Mouse (Mus musculus): ENCODE measurements around the gene Ticam1. TPM values are rescaled to one million over a fixed set of nuclear protein-coding genes. Genes with fewer than 3 reads are reported as not detected.

The Ticam1 gene
- polyA plus RNA-seq, 1 experiment from 2014 or later = 1.6 TPM

DNA sequence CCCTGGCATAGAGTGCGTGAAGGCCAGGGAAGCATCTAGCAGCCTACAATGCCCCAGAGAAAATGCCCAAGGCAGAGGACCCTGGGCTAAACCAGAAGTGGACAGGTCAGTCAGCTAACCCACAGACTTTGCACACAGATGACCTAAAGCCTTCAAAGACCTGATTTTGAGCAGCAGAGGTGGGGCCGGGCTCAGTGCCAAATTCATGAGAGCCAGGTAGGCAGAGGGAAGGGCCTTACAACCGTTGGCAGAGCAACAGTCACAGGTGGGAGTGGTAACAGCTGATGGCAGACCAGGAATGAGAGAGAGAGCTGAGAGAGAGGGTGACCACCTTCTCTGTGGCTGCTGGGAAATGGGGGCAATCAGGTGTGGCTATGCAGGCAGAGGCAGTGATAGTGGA, 3.9 kb downstream of the Ticam1 start:
- H3K4me1 ChIP-seq (ENCODE audit: control insufficient read depth, insufficient read depth, low read length) = peaks cover 13% of the 10 kb centered on the region; the same call in 1 of the 2 replicates
- no peak overlapping the region for H3K27ac ChIP-seq (replicated peaks; ENCODE audit: low read depth, low read length)
- no peak for ATAC-seq (ENCODE audit: low FRiP score, low TSS enrichment)
- H3K9ac ChIP-seq (replicated peaks; ENCODE audit: low read length) = no peak overlapping the region
- H3K4me3 ChIP-seq (replicated peaks; ENCODE audit: low read depth, low read length) = no peak overlapping the region
- DNase-seq = no peak
- H3K4me2 ChIP-seq (ENCODE audit: low read length) = no peak overlapping the region
- no peaks in the 10 kb centered on the region for H3K27me3 ChIP-seq (ENCODE audit: control insufficient read depth, insufficient read depth, low read length)
- H3K36me3 ChIP-seq (ENCODE audit: control insufficient read depth, insufficient read depth, low read length) = no peaks in the 10 kb centered on the region
- H3K9me3 ChIP-seq (ENCODE audit: control insufficient read depth, low read length) = no peaks in the 10 kb centered on the region
- 82% methylated on average over 3 of the region's 3 CpGs for WGBS

DNA sequence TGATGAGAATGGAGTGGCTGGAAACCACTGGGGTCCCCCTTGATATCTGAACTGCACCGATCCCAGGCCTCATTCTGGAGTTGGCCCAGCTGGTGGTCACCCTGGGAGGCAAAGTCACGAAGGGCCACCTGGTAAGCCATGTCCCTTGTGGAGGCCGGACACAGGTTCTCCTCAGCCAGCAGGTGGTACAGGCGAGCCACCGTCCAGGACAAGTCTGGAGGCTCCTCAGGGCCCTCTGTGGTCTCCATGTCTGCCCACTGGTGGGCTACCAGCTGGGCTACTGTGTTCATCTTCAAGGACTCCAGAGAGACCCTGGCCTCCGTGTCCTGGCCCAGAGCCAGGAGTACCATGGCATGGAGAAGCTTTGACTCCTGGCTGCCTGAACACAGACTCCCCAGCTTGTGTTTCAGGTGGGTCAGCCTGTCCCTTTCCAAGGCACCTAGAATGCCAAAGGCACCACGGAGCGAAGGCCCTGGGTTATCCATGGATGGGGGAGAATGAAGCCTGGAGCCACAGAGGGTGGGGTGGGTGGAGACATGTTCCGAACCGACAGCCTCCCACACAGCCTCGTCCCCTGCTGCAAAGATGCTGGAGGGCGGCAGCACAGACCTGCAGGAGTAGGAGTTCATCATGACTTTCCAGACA, 4.9 kb downstream of the Ticam1 start:
- Histone ChIP-seq H3K36me3 (ENCODE audit: control insufficient read depth, insufficient read depth, low read length) (no peaks in the 10 kb centered on the region), H3K9me3 (ENCODE audit: control insufficient read depth, low read length) (no peaks in the 10 kb centered on the region), H3K4me3 (replicated peaks; ENCODE audit: low read depth, low read length) (no peak overlapping the region), H3K4me1 (ENCODE audit: control insufficient read depth, insufficient read depth, low read length) (peaks cover 8% of the 10 kb centered on the region; the same call in 1 of the 2 replicates), H3K27me3 (ENCODE audit: control insufficient read depth, insufficient read depth, low read length) (no peaks in the 10 kb centered on the region), H3K9ac (replicated peaks; ENCODE audit: low read length) (no peak overlapping the region), H3K27ac (replicated peaks; ENCODE audit: low read depth, low read length) (no peak overlapping the region), H3K4me2 (ENCODE audit: low read length) (no peak overlapping the region)
- no peak for ATAC-seq (ENCODE audit: low FRiP score, low TSS enrichment)
- 88% methylated on average over 12 of the region's 12 CpGs for WGBS
- DNase-seq = no peak

DNA sequence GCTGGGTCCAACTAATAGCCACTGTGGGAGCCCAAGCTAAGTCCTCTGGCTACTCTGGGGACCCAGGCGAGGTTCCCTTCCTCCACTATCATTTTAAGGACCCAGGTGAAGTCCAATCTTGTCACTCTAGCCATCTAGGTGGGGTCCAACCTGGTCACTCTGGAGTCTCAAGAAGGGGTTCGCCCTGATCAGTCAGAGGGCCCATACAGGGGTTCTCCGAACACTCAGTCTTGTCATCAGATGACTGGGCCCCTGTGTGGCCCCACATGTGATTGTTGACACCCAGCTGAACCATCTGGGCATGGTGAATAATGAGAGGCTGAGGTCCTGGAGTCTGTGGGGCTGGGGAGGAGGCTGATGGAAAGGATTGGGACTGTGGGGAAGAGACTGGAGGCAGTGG, 6.8 kb downstream of the Ticam1 start:
- peak; percentile 12; the same call in 1 of the 2 replicates for ATAC-seq (ENCODE audit: low FRiP score, low TSS enrichment)
- Histone ChIP-seq H3K27ac (replicated peaks; ENCODE audit: low read depth, low read length) (peak overlapping the region; percentile 71), H3K9me3 (ENCODE audit: control insufficient read depth, low read length) (no peaks in the 10 kb centered on the region), H3K4me1 (ENCODE audit: control insufficient read depth, insufficient read depth, low read length) (peaks cover 7% of the 10 kb centered on the region; the same call in 1 of the 2 replicates), H3K36me3 (ENCODE audit: control insufficient read depth, insufficient read depth, low read length) (peaks cover 7% of the 10 kb centered on the region), H3K4me3 (replicated peaks; ENCODE audit: low read depth, low read length) (peak overlapping the region; percentile 41), H3K4me2 (ENCODE audit: low read length) (peak overlapping the region; percentile 83), H3K27me3 (ENCODE audit: control insufficient read depth, insufficient read depth, low read length) (no peaks in the 10 kb centered on the region), H3K9ac (replicated peaks; ENCODE audit: low read length) (no peak overlapping the region; the same call in 1 of the 2 replicates)
- 76% methylated on average over 3 of the region's 3 CpGs for WGBS
- DNase-seq = no peak

DNA sequence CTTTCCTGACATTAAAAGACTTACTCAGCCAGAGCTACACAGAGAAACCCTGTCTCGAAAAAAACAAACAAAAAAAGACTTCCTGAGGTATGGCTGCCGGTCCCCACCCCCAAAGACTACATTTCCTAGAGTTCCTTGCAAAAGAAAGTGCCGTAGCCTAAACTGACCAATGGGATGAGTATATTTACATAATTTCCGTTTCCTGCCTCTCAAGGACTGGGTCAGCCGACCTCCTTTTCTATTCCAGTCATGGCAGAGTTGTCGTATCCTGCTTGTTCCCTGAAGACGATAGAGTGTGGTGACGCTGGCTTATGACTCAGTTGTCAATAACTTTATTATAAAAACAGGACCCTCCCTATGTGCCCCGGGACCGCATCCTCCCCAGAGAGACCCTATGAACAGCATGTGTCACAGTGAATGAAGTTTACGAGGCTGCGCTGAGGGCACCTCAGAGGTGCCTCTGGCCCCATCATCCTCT, 7.4 kb downstream of the Ticam1 start:
- H3K27me3 ChIP-seq (ENCODE audit: control insufficient read depth, insufficient read depth, low read length) = no peaks in the 10 kb centered on the region
- peak overlapping the region; percentile 83 for H3K4me2 ChIP-seq (ENCODE audit: low read length)
- H3K36me3 ChIP-seq (ENCODE audit: control insufficient read depth, insufficient read depth, low read length) = peaks cover 7% of the 10 kb centered on the region
- H3K4me3 ChIP-seq (replicated peaks; ENCODE audit: low read depth, low read length) = peak overlapping the region; percentile 41
- peak overlapping the region; percentile 59 for H3K9ac ChIP-seq (replicated peaks; ENCODE audit: low read length)
- DNase-seq (peak; percentile 89), ATAC-seq (ENCODE audit: low FRiP score, low TSS enrichment) (peak; percentile 86)
- 18% methylated on average over 12 of the region's 12 CpGs for WGBS
- H3K9me3 ChIP-seq (ENCODE audit: control insufficient read depth, low read length) = no peaks in the 10 kb centered on the region
- peaks cover 7% of the 10 kb centered on the region; the same call in 1 of the 2 replicates for H3K4me1 ChIP-seq (ENCODE audit: control insufficient read depth, insufficient read depth, low read length)
- peak overlapping the region; percentile 78 for H3K27ac ChIP-seq (replicated peaks; ENCODE audit: low read depth, low read length)

DNA sequence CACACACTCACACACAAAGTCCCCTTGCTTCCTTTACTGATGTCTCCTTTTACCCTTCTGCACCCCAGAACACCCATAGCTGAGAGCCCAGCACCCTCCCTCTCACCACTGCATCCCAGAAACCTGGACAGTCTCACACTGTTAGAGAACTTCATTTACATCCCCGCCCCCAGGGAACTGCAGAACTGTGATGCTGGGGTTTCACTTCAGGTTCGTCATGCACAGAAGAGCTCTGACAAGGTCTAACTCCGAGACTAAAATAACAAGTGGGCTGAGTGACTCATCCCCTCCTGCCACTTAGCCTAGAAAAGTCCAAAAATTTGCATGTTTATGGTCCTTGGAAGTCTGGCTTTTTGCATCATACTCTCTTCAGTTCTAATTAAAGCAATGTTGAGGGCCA, 10.3 kb downstream of the Ticam1 start:
- DNase-seq = no peak
- H3K4me3 ChIP-seq (replicated peaks; ENCODE audit: low read depth, low read length) = no peak overlapping the region
- H3K4me1 ChIP-seq (ENCODE audit: control insufficient read depth, insufficient read depth, low read length) = peaks cover 7% of the 10 kb centered on the region; the same call in 1 of the 2 replicates
- H3K27ac ChIP-seq (replicated peaks; ENCODE audit: low read depth, low read length) = no peak overlapping the region
- no peaks in the 10 kb centered on the region for H3K27me3 ChIP-seq (ENCODE audit: control insufficient read depth, insufficient read depth, low read length)
- no peak overlapping the region for H3K4me2 ChIP-seq (ENCODE audit: low read length)
- H3K9me3 ChIP-seq (ENCODE audit: control insufficient read depth, low read length) = no peaks in the 10 kb centered on the region
- H3K9ac ChIP-seq (replicated peaks; ENCODE audit: low read length) = no peak overlapping the region
- H3K36me3 ChIP-seq (ENCODE audit: control insufficient read depth, insufficient read depth, low read length) = peaks cover 27% of the 10 kb centered on the region
- WGBS = 70% methylated on average over 3 of the region's 3 CpGs
- no peak for ATAC-seq (ENCODE audit: low FRiP score, low TSS enrichment)

DNA sequence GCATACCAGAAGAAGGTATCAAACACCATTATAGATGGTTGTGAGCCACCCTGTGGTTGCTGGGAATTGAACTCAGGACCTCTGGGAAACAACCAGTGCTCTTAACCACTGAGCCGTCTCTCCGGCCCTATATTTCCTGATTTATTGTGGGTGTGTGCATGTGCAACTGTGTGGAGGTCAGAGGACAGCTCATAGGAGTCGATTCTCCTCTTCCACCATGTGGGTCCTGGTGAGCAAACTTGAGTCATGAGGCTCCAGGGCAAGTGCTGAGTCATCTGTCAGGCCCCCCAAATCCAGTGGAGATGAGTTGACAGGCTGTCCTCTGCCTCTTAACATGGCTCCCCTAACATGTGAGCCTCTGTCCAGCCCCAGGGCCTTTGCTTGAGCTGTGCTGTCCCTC, 10.7 kb downstream of the Ticam1 start:
- Histone ChIP-seq H3K27ac (replicated peaks; ENCODE audit: low read depth, low read length) (no peak overlapping the region), H3K4me1 (ENCODE audit: control insufficient read depth, insufficient read depth, low read length) (peaks cover 9% of the 10 kb centered on the region; the same call in 1 of the 2 replicates), H3K27me3 (ENCODE audit: control insufficient read depth, insufficient read depth, low read length) (no peaks in the 10 kb centered on the region), H3K9me3 (ENCODE audit: control insufficient read depth, low read length) (no peaks in the 10 kb centered on the region), H3K9ac (replicated peaks; ENCODE audit: low read length) (no peak overlapping the region), H3K4me3 (replicated peaks; ENCODE audit: low read depth, low read length) (no peak overlapping the region), H3K36me3 (ENCODE audit: control insufficient read depth, insufficient read depth, low read length) (peaks cover 31% of the 10 kb centered on the region), H3K4me2 (ENCODE audit: low read length) (no peak overlapping the region)
- 94% methylated on average over 3 of the region's 3 CpGs for WGBS
- ATAC-seq (ENCODE audit: low FRiP score, low TSS enrichment) = no peak
- no peak for DNase-seq

DNA sequence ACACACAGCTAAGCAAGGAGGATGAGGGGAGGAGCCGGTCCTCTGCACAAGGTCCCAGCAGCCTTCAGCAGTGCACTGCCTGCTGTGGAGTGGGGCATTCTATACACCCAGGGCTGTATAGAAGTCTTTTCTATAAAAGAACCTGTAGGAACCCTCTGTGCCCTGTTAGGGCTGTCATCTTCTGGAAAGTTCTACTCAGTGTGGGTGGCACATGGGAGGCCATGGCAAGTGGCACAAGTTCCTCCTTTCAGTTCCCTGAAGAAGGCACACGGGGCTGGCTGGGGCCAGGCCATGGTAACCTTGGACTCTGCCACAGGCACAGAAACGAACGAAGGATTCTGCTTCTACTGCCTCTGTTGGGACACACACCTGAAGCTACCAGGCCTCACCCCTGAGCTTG, 11.6 kb downstream of the Ticam1 start:
- Histone ChIP-seq H3K4me3 (replicated peaks; ENCODE audit: low read depth, low read length) (no peak overlapping the region), H3K27me3 (ENCODE audit: control insufficient read depth, insufficient read depth, low read length) (no peaks in the 10 kb centered on the region), H3K27ac (replicated peaks; ENCODE audit: low read depth, low read length) (no peak overlapping the region), H3K4me1 (ENCODE audit: control insufficient read depth, insufficient read depth, low read length) (peaks cover 12% of the 10 kb centered on the region; the same call in 1 of the 2 replicates), H3K9me3 (ENCODE audit: control insufficient read depth, low read length) (no peaks in the 10 kb centered on the region), H3K36me3 (ENCODE audit: control insufficient read depth, insufficient read depth, low read length) (peaks cover 40% of the 10 kb centered on the region), H3K9ac (replicated peaks; ENCODE audit: low read length) (no peak overlapping the region), H3K4me2 (ENCODE audit: low read length) (no peak overlapping the region)
- ATAC-seq (ENCODE audit: low FRiP score, low TSS enrichment) (no peak), DNase-seq (no peak)
- 96% methylated on average over 4 of the region's 4 CpGs for WGBS

DNA sequence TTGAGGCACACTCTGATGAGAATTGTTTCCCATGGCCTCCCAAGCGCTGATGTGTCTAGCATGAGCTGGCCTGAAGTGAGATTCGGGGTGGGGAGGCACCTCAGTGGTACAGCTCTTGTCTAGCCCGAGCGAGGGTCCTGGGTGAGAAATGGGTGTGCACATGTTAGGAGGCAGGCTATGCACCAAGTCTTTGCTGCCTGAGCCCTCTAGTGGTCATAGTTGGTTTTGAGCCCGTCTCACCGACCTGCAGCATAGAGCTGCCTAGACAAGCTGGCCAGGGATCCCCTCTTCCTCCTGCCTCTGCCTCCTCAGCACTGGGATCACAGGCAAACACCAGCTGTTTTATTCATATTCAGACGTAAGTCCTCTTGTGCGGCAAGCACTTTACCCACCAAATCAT, 12.6 kb downstream of the Ticam1 start:
- no peak overlapping the region for H3K9ac ChIP-seq (replicated peaks; ENCODE audit: low read length)
- no peaks in the 10 kb centered on the region for H3K27me3 ChIP-seq (ENCODE audit: control insufficient read depth, insufficient read depth, low read length)
- no peak overlapping the region for H3K27ac ChIP-seq (replicated peaks; ENCODE audit: low read depth, low read length)
- H3K4me1 ChIP-seq (ENCODE audit: control insufficient read depth, insufficient read depth, low read length) = peaks cover 10% of the 10 kb centered on the region; the same call in 1 of the 2 replicates
- no peaks in the 10 kb centered on the region for H3K9me3 ChIP-seq (ENCODE audit: control insufficient read depth, low read length)
- peaks cover 50% of the 10 kb centered on the region for H3K36me3 ChIP-seq (ENCODE audit: control insufficient read depth, insufficient read depth, low read length)
- peak; percentile 87 for DNase-seq
- H3K4me3 ChIP-seq (replicated peaks; ENCODE audit: low read depth, low read length) = no peak overlapping the region
- WGBS = 15% methylated on average over 8 of the region's 8 CpGs
- peak; percentile 62; the same call in 1 of the 2 replicates for ATAC-seq (ENCODE audit: low FRiP score, low TSS enrichment)
- no peak overlapping the region for H3K4me2 ChIP-seq (ENCODE audit: low read length)

DNA sequence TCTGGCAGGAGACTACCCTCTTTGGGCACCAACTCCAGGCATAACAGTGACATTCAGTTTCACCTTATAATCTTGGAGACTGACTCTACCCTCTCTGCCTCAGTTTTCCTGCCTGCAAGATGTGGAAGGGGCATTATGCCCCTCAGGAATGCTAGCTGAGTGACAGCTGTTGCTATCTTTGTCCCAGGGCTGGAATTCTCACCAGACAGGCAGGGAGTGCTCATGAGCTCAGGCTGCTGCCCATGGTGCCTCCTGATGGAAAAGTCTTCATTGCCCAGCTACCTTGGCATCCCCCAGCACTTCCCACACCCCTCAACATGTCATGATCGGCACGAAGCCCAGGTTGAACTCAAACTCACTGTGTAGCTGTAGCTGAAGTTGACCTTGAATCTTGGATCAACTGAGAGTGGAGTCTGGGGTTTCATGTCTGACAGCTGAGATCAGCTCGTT, 13.9 kb downstream of the Ticam1 start:
- ATAC-seq (ENCODE audit: low FRiP score, low TSS enrichment) (no peak), DNase-seq (no peak)
- no peak overlapping the region for H3K27ac ChIP-seq (replicated peaks; ENCODE audit: low read depth, low read length)
- WGBS = 89% methylated on average over 3 of the region's 3 CpGs
- no peaks in the 10 kb centered on the region for H3K27me3 ChIP-seq (ENCODE audit: control insufficient read depth, insufficient read depth, low read length)
- no peak overlapping the region for H3K4me3 ChIP-seq (replicated peaks; ENCODE audit: low read depth, low read length)
- no peaks in the 10 kb centered on the region for H3K9me3 ChIP-seq (ENCODE audit: control insufficient read depth, low read length)
- H3K36me3 ChIP-seq (ENCODE audit: control insufficient read depth, insufficient read depth, low read length) = peaks cover 60% of the 10 kb centered on the region
- no peak overlapping the region; the same call in 1 of the 2 replicates for H3K9ac ChIP-seq (replicated peaks; ENCODE audit: low read length)
- peaks cover 14% of the 10 kb centered on the region for H3K4me1 ChIP-seq (ENCODE audit: control insufficient read depth, insufficient read depth, low read length)
- no peak overlapping the region for H3K4me2 ChIP-seq (ENCODE audit: low read length)
